Mouse (Mus musculus) lung, adult 18-20 months (tissue): ENCODE measurements around the gene Fam205a3.
"Not testable (repeated sequence)": the region's sequence is repeated elsewhere in the genome, so short reads cannot be mapped to it uniquely, and the experiment has no call there.

ENCODE experiments used
- DNase-seq, 2 experiments: peaks; one replicate each; pipeline ENCODE4 v3.0.0; 2022; ENCODE audit warnings: mixed read lengths in 2 of 2

The Fam205a3 gene

GRCm38 (mm10) chr4:42318034-42318433 lies at the start of gene Fam205a3:
Gene Fam205a3, plus strand, starts transcription at chr4:42318334.
- not testable (repeated sequence) for DNase-seq

GRCm38 (mm10) chr4:42293967-42294366 lies 24.2 kb upstream of the Fam205a3 start, which contains the start of gene Gm21953:
Gene Gm21953, plus strand, starts transcription at chr4:42294267.
- DNase-seq, result not testable (repeated sequence)
